Mouse (Mus musculus): ENCODE results near the gene Zfp385c. TPM values are rescaled to one million over a fixed set of nuclear protein-coding genes. Genes with fewer than 3 reads are reported as not detected.
"Not testable (repeated sequence)": the region's sequence is repeated elsewhere in the genome, so short reads cannot be mapped to it uniquely, and the experiment has no call there.

Gene Zfp385c
- polyA plus RNA-seq, 1 experiment from 2014 or later = 0.41 TPM

GRCm38 (mm10) chr11:100628862-100629352 is 63.3 kb downstream of the Zfp385c start:
- H3K27ac ChIP-seq = no peak overlapping the region
- no peaks in the 10 kb centered on the region for H3K27me3 ChIP-seq (ENCODE audit: poor library complexity, severe bottlenecking)
- H3K4me3 ChIP-seq = no peak overlapping the region
- WGBS = 71% methylated on average over 13 of the region's 13 CpGs
- DNase-seq (ENCODE audit: extremely low spot score, low spot score) = no peak
- H3K4me1 ChIP-seq = peaks cover 13% of the 10 kb centered on the region
- peaks cover 38% of the 10 kb centered on the region for H3K36me3 ChIP-seq (replicated peaks)
- H3K9me3 ChIP-seq = no peaks in the 10 kb centered on the region

- Histone ChIP-seq H3K4me3 (no peak overlapping the region), H3K4me1 (peaks cover 21% of the 10 kb centered on the region), H3K27me3 (ENCODE audit: poor library complexity, severe bottlenecking) (no peaks in the 10 kb centered on the region), H3K27ac (no peak overlapping the region), H3K36me3 (replicated peaks) (peaks cover 39% of the 10 kb centered on the region), H3K9me3 (no peaks in the 10 kb centered on the region)
- no peak for DNase-seq (ENCODE audit: extremely low spot score, low spot score)
- whole genome bisulfite sequencing = 92% methylated on average over 5 of the region's 5 CpGs
Measured at GRCm38 (mm10) chr11:100628056-100628455, 64.2 kb downstream of the Zfp385c start.

GRCm38 (mm10) chr11:100626701-100627195 is 65.5 kb downstream of the Zfp385c start:
- Histone ChIP-seq H3K4me1 (peaks cover 25% of the 10 kb centered on the region), H3K4me3 (no peak overlapping the region), H3K36me3 (replicated peaks) (peaks cover 39% of the 10 kb centered on the region), H3K9me3 (no peaks in the 10 kb centered on the region), H3K27me3 (ENCODE audit: poor library complexity, severe bottlenecking) (no peaks in the 10 kb centered on the region), H3K27ac (no peak overlapping the region)
- DNase-seq (ENCODE audit: extremely low spot score, low spot score) = peak; percentile 58
- WGBS = 29% methylated on average over 9 of the region's 9 CpGs

GRCm38 (mm10) chr11:100625754-100626700 is 66.2 kb downstream of the Zfp385c start:
- no peak for DNase-seq (ENCODE audit: extremely low spot score, low spot score)
- Histone ChIP-seq H3K9me3 (no peaks in the 10 kb centered on the region), H3K27me3 (ENCODE audit: poor library complexity, severe bottlenecking) (no peaks in the 10 kb centered on the region), H3K27ac (no peak overlapping the region), H3K36me3 (replicated peaks) (peaks cover 39% of the 10 kb centered on the region), H3K4me1 (peaks cover 25% of the 10 kb centered on the region), H3K4me3 (no peak overlapping the region)
- 94% methylated on average over 23 of the region's 23 CpGs for WGBS

GRCm38 (mm10) chr11:100623867-100624266 is 68.4 kb downstream of the Zfp385c start:
- H3K4me3 ChIP-seq = peak overlapping the region; percentile 85
- no peaks in the 10 kb centered on the region for H3K27me3 ChIP-seq (ENCODE audit: poor library complexity, severe bottlenecking)
- DNase-seq (ENCODE audit: extremely low spot score, low spot score) = no peak

DNA sequence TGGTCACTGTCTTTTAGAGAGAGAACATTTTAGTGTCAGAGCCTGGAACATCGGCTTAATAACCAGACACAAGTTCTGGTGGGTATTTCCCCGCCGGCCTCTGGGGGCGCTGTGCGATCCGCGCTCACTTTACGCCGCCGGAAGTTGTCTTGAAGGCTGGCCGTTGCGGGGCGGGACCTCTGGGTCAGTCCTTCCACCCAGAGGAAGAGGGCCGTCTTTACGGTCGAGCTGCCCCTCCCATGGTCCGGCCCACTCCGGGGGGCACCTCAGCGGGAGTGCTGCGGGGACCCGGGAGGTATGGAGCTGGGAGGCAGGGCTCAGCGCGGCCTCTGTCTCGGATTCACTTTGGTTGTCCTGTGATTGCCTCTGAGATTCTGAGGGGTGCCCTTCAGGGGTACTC is 69.5 kb downstream of the Zfp385c start:
- peaks cover 39% of the 10 kb centered on the region for H3K4me1 ChIP-seq
- WGBS = under 1% methylated on average over 24 of the region's 24 CpGs
- peaks cover 39% of the 10 kb centered on the region for H3K36me3 ChIP-seq (replicated peaks)
- no peaks in the 10 kb centered on the region for H3K27me3 ChIP-seq (ENCODE audit: poor library complexity, severe bottlenecking)
- H3K4me3 ChIP-seq = peak overlapping the region; percentile 85
- no peaks in the 10 kb centered on the region for H3K9me3 ChIP-seq
- peak; percentile 93 for DNase-seq (ENCODE audit: extremely low spot score, low spot score)
- peak overlapping the region; percentile 88 for H3K27ac ChIP-seq

More at GRCm38 (mm10) chr11:100623867-100624266, 68.4 kb downstream of the Zfp385c start:
- H3K4me1 ChIP-seq = peaks cover 33% of the 10 kb centered on the region
- H3K27ac ChIP-seq = no peak overlapping the region
- H3K9me3 ChIP-seq = no peaks in the 10 kb centered on the region
- WGBS = 78% methylated on average over 5 of the region's 5 CpGs
- H3K36me3 ChIP-seq (replicated peaks) = peaks cover 39% of the 10 kb centered on the region

DNA sequence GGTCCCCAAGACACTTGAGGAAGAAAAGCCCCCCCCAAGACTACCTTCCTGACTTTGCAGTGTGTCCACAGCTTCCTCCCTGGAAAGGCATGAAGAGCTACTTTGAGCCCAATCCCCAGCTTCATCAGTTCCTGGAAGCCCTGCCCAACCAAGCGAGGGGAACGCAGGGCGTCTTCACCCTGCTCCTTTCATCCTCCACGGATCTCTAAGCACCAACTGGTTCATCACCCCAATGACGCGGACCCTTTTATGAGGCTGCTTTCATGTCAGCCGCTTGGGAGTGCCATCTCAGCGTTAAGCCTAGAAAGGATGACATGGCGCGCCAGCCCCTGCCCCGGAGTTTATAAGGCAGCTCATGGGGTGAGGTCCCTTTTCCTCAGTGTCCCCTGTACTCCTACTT is 72.3 kb downstream of the Zfp385c start, which contains the start of gene Dnajc7:
Dnajc7 (minus strand) TSS at position 187 of the 400 bp plus-strand sequence.
- no peak for DNase-seq (ENCODE audit: extremely low spot score, low spot score)
- Histone ChIP-seq H3K27ac (peak within 1 kb of the TSS; percentile 96), H3K36me3 (replicated peaks) (peaks cover 26% of the 10 kb centered on the region), H3K4me1 (peaks cover 43% of the 10 kb centered on the region), H3K4me3 (peak within 1 kb of the TSS; percentile 93), H3K27me3 (ENCODE audit: poor library complexity, severe bottlenecking) (no peaks in the 10 kb centered on the region), H3K9me3 (no peaks in the 10 kb centered on the region)
- 5% methylated on average over 11 of the region's 11 CpGs for WGBS

DNA sequence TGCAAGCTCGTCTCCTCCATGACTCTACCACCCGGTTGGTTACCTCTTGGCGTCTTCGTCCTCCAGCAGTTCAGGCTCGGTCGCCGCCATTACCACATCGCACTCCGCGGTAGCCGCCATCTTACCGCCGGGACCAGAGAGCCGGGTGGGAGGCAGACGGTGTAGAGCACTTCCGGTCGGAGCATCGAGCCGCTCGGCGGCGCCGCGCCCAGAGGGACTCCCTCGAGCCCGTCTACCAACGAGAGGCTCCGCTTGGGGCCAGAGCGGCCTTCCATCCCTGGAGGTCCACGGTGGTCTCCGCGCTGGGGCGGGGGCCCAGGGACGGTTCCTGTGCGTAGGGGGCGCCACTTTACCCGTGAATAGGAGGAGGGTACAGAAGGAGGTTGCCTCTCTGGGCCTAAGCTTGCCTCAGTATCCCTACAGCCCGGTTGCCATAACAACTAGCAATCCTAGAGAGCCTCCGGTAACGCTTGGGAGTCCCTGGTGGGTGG is 72.7 kb downstream of the Zfp385c start:
- Histone ChIP-seq H3K27ac (peak overlapping the region; percentile 96), H3K27me3 (ENCODE audit: poor library complexity, severe bottlenecking) (no peaks in the 10 kb centered on the region), H3K4me1 (peaks cover 43% of the 10 kb centered on the region), H3K36me3 (replicated peaks) (peaks cover 25% of the 10 kb centered on the region), H3K9me3 (no peaks in the 10 kb centered on the region), H3K4me3 (peak overlapping the region; percentile 93)
- peak; percentile 99 for DNase-seq (ENCODE audit: extremely low spot score, low spot score)
- under 1% methylated on average over 40 of the region's 40 CpGs for WGBS

DNA sequence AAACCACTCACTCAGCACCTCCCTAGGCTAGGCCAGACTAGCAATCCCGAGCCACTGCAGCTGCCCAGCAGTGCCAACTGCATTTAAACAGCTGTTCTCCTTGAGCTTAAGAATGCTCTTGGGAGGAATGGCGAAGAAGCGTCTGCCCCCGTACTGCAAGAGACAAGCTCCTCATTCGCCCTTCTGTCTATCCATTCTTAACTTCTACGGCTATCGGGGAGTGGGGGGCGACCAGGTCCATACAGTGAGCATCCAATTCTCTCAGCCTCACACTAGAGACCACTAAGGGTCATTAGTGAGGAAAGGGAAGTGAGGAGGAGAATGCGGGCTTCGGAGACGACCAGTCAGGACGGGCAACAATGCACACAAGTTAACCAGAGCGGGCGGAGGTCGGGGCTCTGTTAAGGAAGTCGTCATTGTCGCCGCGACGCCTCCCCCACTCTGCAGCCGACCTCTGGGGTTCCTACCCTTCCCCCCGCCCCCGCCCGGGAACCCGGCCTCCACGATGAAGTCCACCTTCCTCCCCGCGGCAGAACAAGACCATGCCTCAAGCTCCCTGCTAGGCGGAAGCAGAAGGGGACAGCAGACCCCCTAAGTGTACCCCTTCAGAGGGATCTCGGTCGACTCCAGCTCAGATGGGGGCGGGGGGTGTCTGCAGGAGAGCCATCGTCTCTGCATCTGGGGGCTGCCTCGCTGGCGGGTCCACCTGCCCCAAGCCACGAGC is 73.3 kb downstream of the Zfp385c start, which contains the start of gene Nkiras2:
Nkiras2 (plus strand) TSS at position 484 of the 724 bp plus-strand sequence.
- Histone ChIP-seq H3K27me3 (ENCODE audit: poor library complexity, severe bottlenecking) (no peaks in the 10 kb centered on the region), H3K9me3 (no peaks in the 10 kb centered on the region), H3K36me3 (replicated peaks) (peaks cover 23% of the 10 kb centered on the region), H3K4me1 (peaks cover 38% of the 10 kb centered on the region), H3K4me3 (peak within 1 kb of the TSS; percentile 93), H3K27ac (peak within 1 kb of the TSS; percentile 96)
- under 1% methylated on average over 36 of the region's 36 CpGs for WGBS
- DNase-seq (ENCODE audit: extremely low spot score, low spot score) = peak; percentile 73

GRCm38 (mm10) chr11:100617480-100617879 is 74.8 kb downstream of the Zfp385c start:
- H3K4me1 ChIP-seq = peaks cover 29% of the 10 kb centered on the region
- no peak overlapping the region for H3K27ac ChIP-seq
- H3K36me3 ChIP-seq (replicated peaks) = peaks cover 29% of the 10 kb centered on the region
- H3K9me3 ChIP-seq = no peaks in the 10 kb centered on the region
- no peak overlapping the region; the same call in 1 of the 2 replicates for H3K4me3 ChIP-seq
- DNase-seq (ENCODE audit: extremely low spot score, low spot score) = no peak
- 95% methylated on average over 4 of the region's 4 CpGs for WGBS
- H3K27me3 ChIP-seq (ENCODE audit: poor library complexity, severe bottlenecking) = no peaks in the 10 kb centered on the region

- H3K27ac ChIP-seq; DNase-seq (ENCODE audit: extremely low spot score, low spot score); H3K27me3 ChIP-seq (ENCODE audit: poor library complexity, severe bottlenecking); H3K9me3 ChIP-seq; H3K4me3 ChIP-seq: not testable (repeated sequence)
- H3K4me1 ChIP-seq = peaks cover 26% of the 10 kb centered on the region
- WGBS = 93% methylated on average over 7 of the region's 7 CpGs
- peaks cover 35% of the 10 kb centered on the region for H3K36me3 ChIP-seq (replicated peaks)
Measured at GRCm38 (mm10) chr11:100616836-100617235, 75.4 kb downstream of the Zfp385c start.

DNA sequence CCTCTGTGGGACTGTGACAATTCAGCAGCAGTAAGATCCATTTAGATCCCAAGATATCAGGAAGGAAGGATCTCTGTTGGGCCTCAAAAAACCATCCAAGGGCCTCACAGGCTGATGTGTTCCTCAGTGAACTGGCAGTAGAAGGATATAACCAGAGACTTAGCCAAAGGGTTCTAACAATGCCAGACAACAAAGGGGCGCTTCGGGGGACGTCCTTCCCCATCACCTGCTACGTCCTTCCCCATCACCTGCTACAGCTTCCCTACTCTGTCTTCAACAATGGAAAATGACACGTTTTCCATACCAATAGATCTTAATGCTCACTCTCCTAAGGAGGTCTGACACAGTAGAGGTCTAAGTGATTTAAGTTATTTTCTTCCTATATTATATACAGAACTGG is 75.9 kb downstream of the Zfp385c start:
- peaks cover 26% of the 10 kb centered on the region for H3K4me1 ChIP-seq
- DNase-seq (ENCODE audit: extremely low spot score, low spot score) = no peak
- H3K4me3 ChIP-seq = no peak overlapping the region
- H3K27me3 ChIP-seq (ENCODE audit: poor library complexity, severe bottlenecking) = no peaks in the 10 kb centered on the region
- WGBS = 82% methylated on average over 5 of the region's 5 CpGs
- H3K36me3 ChIP-seq (replicated peaks) = peaks cover 40% of the 10 kb centered on the region
- no peak overlapping the region for H3K27ac ChIP-seq
- H3K9me3 ChIP-seq = no peaks in the 10 kb centered on the region

All from forebrain, embryonic 10.5 days (tissue).